Mouse (Mus musculus) layer of hippocampus, adult 9-10 months (tissue): ENCODE measurements around the gene Fam19a4.
"Not testable (repeated sequence)": the region's sequence is repeated elsewhere in the genome, so short reads cannot be mapped to it uniquely, and the experiment has no call there.

Experiments used
- DNase-seq: peaks from one replicate; pipeline ENCODE4 v3.0.0; 2022; ENCODE audit warnings: low spot score

The Fam19a4 gene

DNA sequence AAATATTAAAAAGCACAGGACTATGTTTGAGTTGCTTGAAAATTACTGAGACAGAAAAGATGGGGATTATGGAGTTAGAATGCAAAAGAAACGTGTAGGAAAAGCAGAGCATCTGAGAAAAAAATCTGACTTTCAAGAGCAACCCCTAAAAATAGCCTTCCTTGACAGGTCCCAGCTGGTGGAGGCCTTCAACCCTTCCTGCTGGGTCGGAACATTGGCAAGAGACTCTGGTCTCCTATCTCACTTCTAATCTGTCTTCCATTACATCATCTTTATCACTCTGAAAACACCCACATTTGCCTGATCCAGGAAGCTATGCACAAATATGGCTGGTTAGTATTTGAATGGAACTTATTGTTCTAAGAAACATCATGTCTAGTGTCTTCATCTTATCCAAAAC is 115.4 kb downstream of the Fam19a4 start:
- no peak for DNase-seq

DNA sequence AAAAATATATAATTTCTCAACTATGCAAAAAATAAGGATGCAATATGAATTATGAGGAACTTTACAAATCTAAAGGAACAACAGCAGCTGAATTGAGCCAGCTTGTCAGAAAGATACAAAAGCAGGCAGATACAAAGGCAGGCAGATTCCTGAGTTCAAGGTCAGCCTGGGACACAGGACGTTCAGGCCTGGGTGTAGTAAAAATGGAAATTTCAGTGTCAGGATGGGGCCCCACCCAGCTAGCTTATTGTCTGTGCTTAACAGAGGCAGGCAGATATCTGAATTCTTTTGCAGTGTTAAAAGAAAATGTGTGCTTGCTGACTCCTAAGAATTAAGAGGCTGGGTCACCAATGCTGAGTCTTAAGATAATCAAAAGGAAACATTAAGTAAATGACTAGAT is 124.4 kb downstream of the Fam19a4 start:
- DNase-seq: no peak

DNA sequence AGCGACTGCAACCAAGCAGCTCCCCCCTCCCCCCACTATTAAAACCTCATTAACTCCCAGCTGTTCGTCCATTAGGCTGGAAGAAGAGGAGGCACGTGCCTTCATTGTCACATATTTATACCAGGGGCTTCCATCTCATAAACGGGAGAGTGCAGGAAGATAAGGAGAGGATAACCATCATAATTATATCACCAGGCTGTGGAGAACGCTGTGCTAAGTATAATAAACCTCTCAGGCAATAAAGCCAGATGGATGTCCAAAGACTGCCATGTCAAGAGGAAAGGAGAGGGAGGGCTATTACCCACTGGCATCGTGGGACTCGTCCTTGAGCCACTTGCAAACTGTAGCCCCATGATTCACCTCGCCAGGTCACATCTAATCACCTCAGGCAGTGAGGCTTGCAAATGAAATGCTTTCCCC is 151.1 kb downstream of the Fam19a4 start:
- no peak for DNase-seq

GRCm38 (mm10) chr6:96877105-96877504 is 183.1 kb downstream of the Fam19a4 start:
- DNase-seq: not testable (repeated sequence)

- DNase-seq: not testable (repeated sequence)
Measured at GRCm38 (mm10) chr6:96876651-96877050, 183.6 kb downstream of the Fam19a4 start.

- no peak for DNase-seq
Measured at GRCm38 (mm10) chr6:96853065-96853464, 207.1 kb downstream of the Fam19a4 start.

GRCm38 (mm10) chr6:96843944-96844343 is 216.3 kb downstream of the Fam19a4 start:
- no peak for DNase-seq

GRCm38 (mm10) chr6:96840634-96841033 is 219.6 kb downstream of the Fam19a4 start:
- no peak for DNase-seq

- DNase-seq: no peak
Measured at GRCm38 (mm10) chr6:96826626-96827025, 233.6 kb downstream of the Fam19a4 start.

DNA sequence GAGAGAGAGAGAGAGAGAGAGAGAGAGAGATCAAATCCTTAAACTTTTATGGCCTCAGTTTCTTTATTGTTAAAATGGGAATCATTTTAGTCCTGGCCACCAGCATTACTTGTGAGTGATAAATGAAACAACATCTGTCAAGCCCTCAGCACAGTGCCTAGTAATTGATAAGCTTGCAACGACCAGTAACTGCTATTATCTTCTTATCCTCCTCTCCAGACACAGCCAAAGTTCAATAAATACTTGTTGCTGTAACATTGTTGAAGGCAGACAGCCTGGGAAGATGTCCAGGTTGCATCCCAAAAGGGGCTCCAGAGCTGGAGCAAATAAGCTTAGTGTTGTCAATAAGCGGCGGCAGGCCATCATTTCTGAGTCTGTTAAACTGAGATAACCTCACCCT is 257.2 kb downstream of the Fam19a4 start:
- no peak for DNase-seq

GRCm38 (mm10) chr6:96798746-96799145 is 261.5 kb downstream of the Fam19a4 start:
- DNase-seq: no peak

- no peak for DNase-seq
Measured at GRCm38 (mm10) chr6:96797451-96797850, 262.8 kb downstream of the Fam19a4 start.
